Mouse (Mus musculus) T-cell, adult 2 months (primary cell): ENCODE results near the gene Spsb1.

Experiments
- DNase-seq: peaks from one replicate; pipeline ENCODE4 v3.0.0; 2022; ENCODE audit warnings: low spot score

The Spsb1 gene

DNA sequence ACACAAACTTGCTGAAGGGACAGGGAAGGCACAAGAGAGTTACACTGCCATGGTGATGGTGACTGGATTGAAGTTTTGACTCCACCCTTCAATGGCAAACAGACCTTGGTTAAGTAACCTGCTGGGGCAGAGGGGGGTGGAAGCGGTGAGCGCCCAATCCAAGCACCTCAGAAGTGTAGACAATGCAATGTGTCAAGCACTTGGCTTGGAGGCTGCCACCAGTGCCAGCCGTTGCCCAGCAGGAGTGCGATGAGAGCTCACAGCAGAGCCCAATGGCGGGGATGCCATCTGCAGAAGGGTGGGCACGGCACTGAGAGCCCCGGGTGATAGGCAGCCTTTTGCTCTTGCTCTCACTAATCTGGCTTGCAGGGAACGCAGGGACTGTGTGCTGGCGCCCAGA lies 2.6 kb downstream of the Spsb1 start:
- no peak for DNase-seq

DNA sequence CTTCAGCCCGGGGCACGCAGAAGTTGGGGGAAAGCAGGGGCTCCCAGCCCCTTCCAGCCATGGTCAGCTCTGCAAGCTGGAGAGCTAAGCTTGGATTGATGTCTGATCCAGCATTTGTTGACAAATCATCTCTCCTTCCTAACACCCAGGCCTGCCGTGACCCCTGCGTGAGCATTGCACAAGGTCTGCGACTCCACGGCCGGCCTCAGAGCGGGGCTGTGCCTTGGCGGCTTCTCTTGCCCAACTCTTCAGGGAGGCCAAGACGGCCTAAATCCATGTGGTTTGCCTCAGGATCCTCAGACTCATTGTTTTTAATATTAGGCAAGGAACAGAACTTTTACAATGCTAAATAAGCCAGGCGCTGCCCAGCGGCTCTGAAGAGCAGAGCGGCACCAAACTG lies 3.6 kb downstream of the Spsb1 start:
- no peak for DNase-seq

DNA sequence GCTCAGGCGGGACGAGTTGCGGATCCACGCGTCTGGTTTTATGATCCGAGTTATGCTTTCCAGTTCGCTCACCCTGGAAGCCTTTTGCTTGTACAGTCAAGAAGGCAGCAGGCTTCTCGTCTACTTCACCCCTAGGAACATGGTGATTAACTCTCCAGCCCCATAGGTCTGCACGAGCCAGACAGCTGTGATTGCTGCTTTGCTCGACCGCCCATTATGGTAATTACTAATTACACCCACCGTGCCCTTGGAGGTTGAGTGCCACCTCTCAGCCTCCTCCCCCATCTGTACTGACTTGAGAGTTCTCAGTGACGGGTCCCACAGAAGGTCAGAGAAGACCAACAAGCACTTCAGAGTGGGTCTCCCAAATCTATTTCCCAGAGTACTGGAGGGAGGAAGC lies 5.2 kb downstream of the Spsb1 start:
- no peak for DNase-seq

DNA sequence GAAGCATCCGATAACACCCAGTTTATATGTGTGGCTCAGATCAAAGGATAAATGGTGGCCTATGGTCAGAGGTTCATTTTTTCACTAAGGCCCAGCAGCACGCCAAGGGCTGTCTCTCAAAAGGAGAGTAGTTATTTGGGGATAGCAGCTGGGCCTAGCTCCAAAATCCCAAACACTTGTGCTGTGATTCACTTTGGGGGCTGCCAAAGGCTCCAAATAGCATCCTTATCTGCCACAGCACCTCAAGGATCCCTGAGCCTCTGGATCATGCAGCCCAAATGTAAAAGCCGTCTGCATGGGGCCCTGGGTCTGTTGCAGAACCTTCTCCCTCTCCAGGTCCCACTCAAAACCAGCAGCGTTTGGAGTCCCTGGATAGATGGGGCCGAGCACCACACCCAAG lies 6.7 kb downstream of the Spsb1 start:
- DNase-seq, result no peak

DNA sequence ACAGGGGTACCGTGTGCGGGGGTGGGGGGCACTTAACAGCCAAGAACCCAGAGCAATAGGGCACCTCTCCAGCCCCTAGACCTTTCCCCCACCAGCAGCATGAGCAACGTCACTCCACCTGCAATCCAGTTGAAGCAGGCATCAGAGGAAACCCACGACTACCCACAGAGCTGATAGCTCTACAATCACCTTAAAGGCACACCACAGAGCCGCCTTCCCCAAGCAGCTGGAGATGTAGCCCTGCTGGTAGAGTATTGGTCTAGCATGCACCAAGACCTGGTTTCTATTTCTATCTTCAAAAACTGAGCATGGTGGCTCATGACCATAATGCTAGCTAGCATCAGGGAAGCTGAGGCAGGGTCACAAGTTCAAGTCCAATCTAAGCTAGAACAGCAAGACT lies 7.4 kb downstream of the Spsb1 start:
- DNase-seq, result peak; percentile 24

DNA sequence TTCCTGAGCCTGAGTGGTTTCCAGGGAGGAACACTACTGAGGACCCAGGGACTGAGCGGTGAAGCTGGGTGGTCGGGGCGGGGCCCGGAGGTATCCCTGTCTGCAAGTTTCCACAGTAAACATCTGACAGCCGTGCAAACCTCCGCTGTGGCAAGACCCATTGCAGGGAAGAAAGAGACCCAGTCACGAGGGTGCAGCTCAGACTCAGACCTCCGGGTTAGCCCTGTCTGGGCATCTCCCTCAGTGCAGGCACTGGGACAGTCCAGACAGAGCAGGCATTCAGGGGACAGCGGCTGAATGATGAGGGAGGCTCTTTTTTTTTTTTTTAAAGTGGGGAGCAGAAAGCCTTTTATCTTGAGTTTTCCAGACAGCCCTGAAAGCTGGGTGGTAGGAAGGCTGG lies 9.6 kb downstream of the Spsb1 start:
- no peak for DNase-seq

DNA sequence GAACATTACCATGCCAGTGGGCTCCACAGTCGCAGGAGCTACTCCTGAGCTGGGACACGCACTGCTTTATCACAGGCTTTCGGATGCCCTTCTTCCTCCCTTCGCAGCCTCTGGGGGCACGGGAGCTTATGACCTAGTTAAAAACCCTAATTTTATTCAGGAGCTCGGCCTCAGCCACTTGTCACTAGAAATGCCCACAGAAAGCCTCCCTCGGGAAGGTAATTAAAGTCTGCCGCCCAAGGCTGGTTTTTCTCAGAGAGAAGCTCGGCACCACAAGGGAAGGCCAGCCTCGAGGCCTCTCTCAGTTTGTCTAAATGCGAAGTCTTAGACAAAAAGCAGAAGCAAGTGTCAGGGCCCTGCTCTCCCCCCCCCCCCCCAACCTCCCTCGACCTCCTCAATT lies 10.6 kb downstream of the Spsb1 start:
- no peak for DNase-seq

DNA sequence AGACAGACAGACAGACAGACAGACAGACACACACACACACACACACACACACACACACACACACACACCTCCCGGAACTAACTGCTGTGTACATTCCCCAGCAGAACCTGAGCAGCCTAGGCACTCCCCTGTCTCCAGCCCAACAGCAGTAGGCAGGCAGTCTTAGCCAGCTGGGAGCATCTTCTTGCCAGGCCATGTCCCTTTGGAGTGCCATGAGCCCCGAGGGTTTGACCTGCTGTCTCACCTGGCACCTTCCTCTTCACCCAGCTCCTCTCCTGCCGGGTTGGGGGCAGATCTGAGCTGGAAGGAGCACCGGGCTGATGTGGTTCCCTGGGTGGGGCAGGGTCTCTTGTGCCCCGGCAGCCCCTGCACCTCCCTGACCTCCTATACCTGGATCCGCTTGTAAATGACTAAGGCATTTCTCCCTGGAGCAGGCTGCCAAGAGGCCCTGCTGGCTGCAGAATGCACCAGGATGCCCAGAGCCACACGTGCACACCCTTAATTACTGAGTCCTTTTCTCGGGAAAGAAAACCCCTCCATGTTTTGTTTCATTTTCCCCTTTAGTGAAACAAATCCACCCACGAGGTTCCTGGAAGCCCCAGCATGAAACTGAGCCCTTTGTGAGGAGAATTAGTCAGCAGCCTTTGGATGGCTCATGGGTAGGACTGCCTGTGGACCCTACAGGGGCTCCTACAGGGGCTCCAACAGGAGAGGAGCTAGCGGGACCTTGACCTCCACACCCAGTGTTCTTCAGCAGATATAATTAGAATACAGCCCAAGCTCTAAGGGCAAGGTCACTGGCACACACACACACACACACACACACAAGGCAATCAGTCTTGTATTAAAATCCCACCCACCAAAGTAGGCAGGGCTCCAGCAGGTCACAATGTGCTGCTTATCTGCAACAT lies 11.8 kb downstream of the Spsb1 start:
- no peak for DNase-seq

DNA sequence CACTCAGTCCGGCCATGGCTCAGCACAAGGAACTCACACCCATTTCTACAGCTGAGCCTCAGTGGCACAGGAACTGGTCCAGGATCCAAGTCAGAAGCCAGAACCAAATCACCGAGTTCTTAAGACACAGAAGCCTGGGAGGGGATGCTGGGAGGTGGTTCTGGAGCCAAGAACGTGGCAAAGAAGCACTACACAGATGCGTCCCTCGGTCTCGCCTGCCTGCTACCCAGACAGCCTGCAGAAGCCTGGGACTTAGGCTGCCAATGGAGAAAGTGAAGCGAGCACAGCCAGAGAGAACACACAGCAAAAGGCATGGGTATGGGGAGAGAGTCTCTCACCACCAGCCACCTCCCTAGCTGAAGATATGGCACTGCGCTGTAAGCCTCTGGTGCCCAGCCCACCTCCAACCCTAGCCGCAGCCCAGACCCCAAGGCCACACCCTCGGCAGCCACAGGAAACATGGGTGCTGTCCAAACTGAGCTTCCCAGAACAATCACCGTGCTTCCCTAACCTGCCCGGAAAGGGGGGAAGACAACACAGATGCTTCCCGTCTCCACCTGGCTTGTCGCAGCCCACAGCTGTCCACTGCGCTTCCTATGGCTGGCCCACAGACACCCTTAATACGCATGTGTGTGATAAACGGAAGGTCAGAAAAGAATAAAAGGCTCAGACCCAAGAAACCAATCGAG lies 13.6 kb downstream of the Spsb1 start:
- DNase-seq, result no peak

DNA sequence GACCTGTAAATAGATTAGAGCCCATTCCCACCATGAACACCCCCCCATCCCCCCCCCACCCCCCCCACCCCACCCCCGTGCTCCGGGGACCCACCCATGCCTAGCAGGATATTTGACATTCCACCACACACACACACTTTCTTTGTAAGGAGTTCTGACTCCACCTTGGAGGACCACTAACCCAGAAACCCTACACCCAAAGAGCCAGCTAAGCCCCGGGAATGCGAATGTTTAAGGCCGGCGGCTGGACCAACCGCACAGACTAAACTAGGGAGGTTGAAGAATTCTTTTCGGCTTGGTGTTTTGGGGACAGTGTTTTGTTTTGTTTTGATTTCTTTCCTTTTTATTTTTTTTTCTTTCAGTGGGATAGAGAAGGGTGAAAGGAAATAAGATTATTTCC lies 16.1 kb downstream of the Spsb1 start:
- no peak for DNase-seq

DNA sequence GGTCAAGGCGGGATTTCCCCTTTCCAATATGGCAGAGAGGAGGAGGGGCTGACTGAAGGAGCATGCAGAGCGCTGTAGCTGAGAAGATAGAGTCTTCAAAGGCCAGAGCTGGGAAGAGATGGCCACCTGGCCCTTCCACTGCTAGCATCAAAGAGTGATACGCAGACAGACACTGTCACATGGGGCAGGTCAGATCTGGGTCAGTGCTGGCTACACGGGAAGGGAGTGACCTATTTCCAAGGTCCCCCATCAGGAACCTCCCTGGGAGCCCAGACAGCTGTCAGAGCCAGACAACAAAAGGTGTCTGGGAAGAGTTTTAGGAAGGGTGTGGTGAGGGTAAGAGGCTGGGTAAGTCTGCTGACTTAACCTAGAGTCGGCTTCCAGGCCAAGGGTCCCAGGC lies 17.9 kb downstream of the Spsb1 start:
- no peak for DNase-seq

DNA sequence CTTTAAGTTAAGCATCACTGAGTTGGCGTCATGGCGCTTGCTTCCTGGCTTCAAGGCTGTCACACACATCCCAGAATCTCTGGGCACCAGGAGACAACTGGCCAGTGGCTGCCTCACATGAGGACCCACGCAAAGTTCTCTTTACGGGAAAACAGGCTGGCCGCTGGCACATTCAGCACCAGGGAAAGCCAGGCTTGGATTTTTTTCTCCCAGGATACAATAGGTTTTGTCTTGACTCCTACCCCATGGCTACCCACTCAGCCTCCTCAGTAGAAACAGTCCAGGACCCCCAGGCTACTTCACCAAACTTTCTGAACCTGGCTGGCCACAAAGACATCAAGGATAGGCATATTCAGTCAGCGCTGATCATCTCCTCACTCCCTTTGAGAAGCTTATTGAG lies 19.4 kb downstream of the Spsb1 start:
- DNase-seq, result no peak

DNA sequence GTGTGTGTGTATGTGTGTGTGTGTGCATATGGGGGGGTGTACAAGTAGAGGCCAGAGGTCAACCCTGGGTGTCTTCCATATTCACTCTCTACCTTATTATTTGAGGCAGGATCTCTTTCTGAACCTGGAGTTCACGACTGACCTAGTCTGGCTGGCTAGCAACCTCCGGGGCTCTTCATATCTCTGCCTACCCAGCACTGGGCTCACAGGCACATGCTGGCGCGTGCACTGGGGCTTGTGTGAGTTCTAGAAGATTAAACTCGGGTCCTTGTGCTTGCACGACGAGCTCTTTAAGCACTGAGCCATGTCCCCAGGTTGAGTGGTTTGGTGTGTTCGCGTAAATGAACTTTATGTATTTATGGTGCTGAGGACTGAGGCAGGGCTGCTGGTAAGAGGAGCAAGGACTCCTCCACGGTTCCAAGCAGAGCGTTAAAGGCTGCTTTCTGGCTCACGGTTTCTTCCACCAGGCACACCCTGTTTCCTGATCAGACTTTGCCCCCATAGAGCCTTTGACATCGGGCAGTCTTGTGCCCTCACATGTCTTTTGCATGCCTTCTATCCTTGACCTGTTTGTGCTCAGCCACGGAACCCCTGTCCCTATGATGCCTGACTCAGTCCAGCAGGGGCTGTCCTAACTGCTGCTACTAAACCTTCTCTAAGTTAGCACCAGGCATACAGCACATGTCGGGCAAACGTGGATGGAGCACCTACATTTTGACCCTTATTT lies 21.2 kb downstream of the Spsb1 start:
- DNase-seq, result no peak

DNA sequence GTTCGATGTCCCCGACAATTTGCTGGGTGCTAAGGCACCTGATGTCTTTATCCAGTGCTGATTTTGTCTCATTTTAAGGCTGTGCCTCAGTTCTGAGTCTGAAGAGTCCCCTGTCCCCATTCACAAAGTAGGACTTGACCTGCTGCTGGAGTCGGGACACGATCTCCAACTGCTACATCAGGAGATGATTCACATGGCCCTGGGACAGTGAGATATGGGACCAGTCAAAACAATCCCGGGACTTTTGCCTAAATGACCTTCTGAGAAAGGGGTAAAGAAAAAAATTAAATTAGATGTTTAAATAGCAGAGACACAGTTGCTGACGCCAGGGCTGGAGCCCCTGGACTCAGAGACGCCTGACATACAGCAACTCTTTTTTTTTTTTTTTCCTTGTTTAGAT lies 21.8 kb downstream of the Spsb1 start:
- no peak for DNase-seq

DNA sequence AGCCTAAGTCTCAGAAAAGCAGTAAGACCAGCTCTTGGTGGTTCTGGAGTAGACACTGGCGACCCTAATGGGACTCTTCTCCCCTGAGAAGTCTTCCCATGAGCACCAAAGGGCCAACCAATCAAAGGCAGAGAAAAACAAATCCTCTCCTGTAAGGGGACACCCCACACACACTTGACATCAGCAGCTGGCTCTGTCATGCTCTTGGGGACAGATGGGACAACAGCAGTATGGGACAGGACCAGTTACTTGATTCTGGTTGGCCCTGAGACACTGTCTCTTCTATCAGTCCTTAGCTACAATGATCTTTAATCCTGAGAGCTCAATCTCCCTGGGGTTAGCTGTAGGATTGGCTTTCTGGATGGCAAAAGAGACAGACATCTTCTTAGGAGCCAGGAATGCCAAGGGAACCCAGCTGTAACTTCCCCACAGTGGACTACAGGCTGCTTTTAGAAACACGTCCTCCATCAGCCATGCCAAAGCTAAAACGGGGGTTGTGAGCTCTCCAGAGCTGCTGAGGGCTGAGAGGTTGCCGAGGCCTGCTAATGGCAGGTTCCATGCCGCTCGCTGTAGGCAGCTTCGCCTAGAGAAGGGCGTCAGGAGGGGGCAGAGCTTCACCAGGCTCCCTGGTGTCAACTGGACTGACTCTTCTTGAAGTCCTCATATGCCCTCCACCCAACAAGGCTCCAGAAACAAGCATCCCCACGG lies 22.6 kb downstream of the Spsb1 start:
- no peak for DNase-seq

DNA sequence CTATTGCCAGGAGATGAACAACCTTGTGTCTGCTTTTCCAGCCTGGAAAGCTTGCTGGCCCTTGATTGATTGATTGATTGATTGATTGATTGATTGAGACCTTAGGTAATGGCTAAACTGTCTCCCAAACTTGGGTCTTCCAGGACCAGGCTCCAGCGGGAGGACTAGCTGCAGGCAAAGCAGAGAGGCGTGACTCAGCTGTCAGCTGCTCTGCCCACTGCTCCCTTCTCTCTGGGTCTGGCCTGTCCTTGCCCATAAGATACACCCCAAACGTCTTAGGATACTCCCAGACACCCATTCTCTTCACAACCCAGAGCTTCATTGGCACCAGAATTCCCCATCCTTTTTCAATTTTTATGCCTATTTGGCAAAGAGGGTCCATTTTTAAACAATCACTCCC lies 24.1 kb downstream of the Spsb1 start:
- DNase-seq, result no peak

DNA sequence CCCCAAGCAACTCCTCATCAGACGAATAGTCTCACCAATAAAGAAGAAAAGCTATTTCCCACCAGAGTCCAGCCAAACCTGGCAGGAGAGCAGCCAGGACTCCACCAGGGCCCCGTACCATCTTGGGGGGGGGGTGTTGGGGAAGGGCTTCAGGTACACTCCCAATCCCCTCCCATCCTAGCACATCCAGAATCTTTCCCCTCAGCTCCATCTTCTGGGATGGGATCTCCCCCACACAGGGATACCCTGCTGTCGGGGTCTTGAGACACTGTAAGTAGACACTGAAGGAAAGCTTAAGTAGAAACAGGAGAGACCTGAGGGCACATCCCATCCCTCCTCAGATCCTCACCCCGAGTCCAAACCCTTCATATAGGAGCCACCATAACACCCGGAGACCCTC lies 31.8 kb downstream of the Spsb1 start:
- no peak for DNase-seq

DNA sequence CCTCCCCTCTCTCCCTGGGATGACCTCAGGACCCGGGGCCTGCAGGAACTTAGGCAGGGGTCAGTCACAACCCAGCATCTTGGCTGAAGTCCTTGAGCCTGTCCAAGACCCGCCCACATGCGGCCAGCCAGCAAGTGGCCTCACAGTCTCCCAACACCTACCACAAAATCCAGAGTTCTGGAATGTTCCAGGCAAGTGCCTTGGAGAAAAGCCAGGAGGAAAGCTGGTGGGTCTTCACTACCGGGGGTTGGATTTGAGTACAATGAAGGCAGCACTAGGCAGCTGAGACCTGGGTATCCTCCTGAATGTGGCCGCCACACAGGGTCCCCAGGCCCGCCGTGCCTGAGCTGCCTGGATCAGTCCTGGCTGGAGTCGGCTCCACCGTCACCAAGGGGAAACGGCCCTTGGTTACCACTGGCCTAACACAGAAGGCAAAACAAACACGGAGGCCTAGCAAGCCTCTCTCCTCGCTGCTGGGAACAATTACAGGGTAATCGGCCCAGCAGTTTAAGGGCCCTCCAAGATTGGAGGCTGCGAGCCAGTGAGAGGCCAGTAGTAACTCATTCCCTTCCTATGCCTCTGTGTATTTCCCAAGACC lies 32.6 kb downstream of the Spsb1 start:
- no peak for DNase-seq

DNA sequence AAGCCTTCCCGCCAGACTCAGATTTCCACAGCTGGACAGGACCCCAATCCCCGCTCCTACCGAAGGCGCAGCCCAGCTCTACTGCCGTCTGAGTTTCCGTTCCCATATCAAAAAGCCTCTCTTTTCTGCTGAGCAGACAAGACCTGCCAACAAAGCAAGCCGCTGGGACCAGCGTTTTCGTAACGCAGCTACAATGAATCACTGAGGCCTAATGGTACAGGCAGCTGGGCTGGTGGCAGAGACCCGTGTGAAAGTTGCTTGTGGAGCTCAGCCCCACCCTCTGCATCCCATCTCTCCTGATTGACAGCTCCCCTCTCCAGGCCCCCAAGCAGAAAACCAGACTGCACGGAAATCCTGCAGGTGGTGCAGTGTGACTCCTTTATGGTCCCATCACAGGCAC lies 34.0 kb downstream of the Spsb1 start:
- DNase-seq, result no peak

DNA sequence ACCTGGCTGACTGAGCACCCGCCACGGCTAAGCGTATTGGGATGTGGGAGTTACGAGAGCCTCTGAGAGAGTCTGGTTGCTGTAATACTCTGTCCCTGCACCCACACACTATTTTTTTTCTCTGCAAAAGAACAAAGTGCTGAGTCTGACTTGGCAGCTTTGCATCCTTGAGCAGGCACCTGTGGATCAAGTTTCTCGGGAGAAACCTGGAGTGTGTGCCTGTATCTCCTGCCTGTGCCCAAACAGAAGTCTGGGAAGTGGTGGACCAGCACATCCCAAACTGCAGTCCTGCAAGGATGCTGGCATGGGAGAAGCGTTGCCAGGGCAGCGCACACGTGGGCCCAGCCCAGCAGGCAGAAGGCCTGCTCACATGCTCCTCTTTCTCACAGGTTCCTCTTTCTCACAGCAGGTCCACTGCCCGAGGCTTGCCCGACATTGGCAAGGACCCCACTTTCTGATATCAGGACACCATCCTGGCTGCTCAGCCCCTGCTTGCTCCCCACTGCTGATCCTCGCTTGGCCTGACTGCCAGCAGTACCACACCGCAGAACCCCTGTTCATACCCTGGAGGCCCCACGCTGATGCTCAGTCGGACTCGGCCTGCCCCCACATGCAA lies 36.3 kb downstream of the Spsb1 start:
- DNase-seq, result no peak

DNA sequence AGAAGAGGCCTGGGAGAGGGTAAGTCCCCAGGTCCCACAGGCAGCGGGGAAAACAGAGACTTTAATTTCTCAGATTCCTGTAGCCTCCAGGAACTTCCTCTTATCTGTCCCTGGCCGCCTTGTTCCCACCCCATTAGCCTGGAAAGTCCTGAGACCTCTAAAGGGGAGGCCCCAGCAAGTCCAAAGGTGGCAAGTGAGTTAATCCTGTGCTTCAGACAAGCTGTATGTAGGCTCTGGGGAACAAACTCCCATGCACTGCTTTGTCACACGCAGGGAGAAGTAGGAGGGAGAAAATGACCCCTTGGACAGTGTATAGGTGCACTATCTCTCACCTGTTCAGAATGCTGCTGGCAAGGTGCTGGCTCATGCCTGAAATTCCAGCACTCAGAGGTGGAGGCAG lies 38.0 kb downstream of the Spsb1 start:
- no peak for DNase-seq
